17 mouse cellular contexts compared by ENCODE assay signal in genomic region chr7:38204314-38204713, GRCm38 (mm10). TPM values are rescaled to one million over a fixed set of nuclear protein-coding genes. Genes with fewer than 3 reads are reported as not detected.
A peak's percentile ranks its signal among the peaks of the same experiment; 100 is the strongest.
DNase-seq lines count a peak whose midpoint lies in the region; ATAC-seq and TF ChIP-seq lines count a peak whose summit lies in the region.
"Had no signal": no experiment of that assay in that cellular context is flagged by ENCODE, and none has a peak within 500 bp of the region (broad histone marks: within the 10 kb centered on the region; RNA-seq: fewer than 3 reads in every experiment).

No protein-coding gene starts in this region.

- TF ChIP-seq RAD21 in CH12.LX (IDR thresholded peaks at IDR 0.05; ENCODE audit: low read depth, low read length): no peak

- no peaks in the 10 kb centered on the region for H3K27me3 ChIP-seq in liver, embryonic 14.5 days (ENCODE audit: control insufficient read depth, insufficient read depth, low read length)
- no peaks in the 10 kb centered on the region for H3K27me3 ChIP-seq in liver, embryonic 11.5 days (replicated peaks; ENCODE audit: control insufficient read depth, insufficient read depth, low read length)
- no peaks in the 10 kb centered on the region for H3K27me3 ChIP-seq in CH12.LX (replicated peaks)
- H3K27me3 ChIP-seq: hindbrain, embryonic 13.5 days; limb, embryonic 15.5 days had no signal

- no peaks in the 10 kb centered on the region; a peak in 1 of 4 replicates for H3K4me1 ChIP-seq in liver, embryonic 14.5 days (replicated peaks; ENCODE audit: control insufficient read depth in 2 of 2, insufficient read depth in 2 of 2, low read length in 1 of 2)
- H3K4me1 ChIP-seq in liver, embryonic 11.5 days (replicated peaks; ENCODE audit: control insufficient read depth, insufficient read depth, low read length): no peaks in the 10 kb centered on the region
- H3K4me1 ChIP-seq in CH12.LX (ENCODE audit: control insufficient read depth in 1 of 2, insufficient read depth in 2 of 2): peaks cover 0 to 11% of the 10 kb centered on the region in 2 experiments; a peak in 2 of 4 replicates
- H3K4me1 ChIP-seq in bone marrow macrophage, adult 2 months (ENCODE audit: control insufficient read depth, insufficient read depth, low read length): peaks cover 15% of the 10 kb centered on the region

- peak; percentile 55 for DNase-seq in CD4-positive, CD25-positive, alpha-beta regulatory T cell, adult 2 months (ENCODE audit: low read depth, low spot score)
- no peak for DNase-seq in liver, embryonic 14.5 days (ENCODE audit: low read depth in 3 of 3, low spot score in 3 of 3)
- DNase-seq in liver, embryonic 11.5 days (ENCODE audit: low spot score): no peak
- DNase-seq in CH12.LX (ENCODE audit: extremely low read depth): no peak
- no peak for DNase-seq in adrenal gland, postnatal 14 days
- no peak for DNase-seq in spleen, adult 12 weeks (ENCODE audit: low spot score)
- DNase-seq: cerebellum, adult 2 months; kidney, postnatal 25 days; layer of hippocampus, postnatal 36 days; right cerebral cortex, postnatal 25 days had no signal

- H3K36me3 ChIP-seq in liver, embryonic 14.5 days (replicated peaks; ENCODE audit: control insufficient read depth, insufficient read depth, low read depth): no peaks in the 10 kb centered on the region
- no peaks in the 10 kb centered on the region for H3K36me3 ChIP-seq in liver, embryonic 11.5 days (ENCODE audit: control insufficient read depth, insufficient read depth, low read length)
- H3K36me3 ChIP-seq in CH12.LX (replicated peaks in 1 of 2; ENCODE audit: control insufficient read depth in 1 of 2, insufficient read depth in 1 of 2, low read length in 1 of 2): no peaks in the 10 kb centered on the region
- H3K36me3 ChIP-seq: hindbrain, embryonic 13.5 days; limb, embryonic 15.5 days had no signal

- peak; percentile 43 for TF ChIP-seq CTCF in liver, embryonic 14.5 days (IDR thresholded peaks at IDR 0.05; ENCODE audit: low read depth)
- TF ChIP-seq CTCF in CH12.LX (conservative IDR thresholded peaks at IDR 0.05 in 1 of 2, IDR thresholded peaks at IDR 0.05 in 1 of 2; ENCODE audit: low read depth in 2 of 2, low read length in 2 of 2): peak; percentile 20 to 38; a peak in 2 of 4 replicates
- TF ChIP-seq CTCF in bone marrow macrophage, adult 2 months (IDR thresholded peaks at IDR 0.05; ENCODE audit: low read depth, low read length): 0 out of 2 replicates have a peak, but pooled peaks have one; percentile 25

- H3K9me3 ChIP-seq in liver, embryonic 14.5 days (ENCODE audit: control insufficient read depth, low read length): no peaks in the 10 kb centered on the region
- H3K9me3 ChIP-seq in liver, embryonic 11.5 days (ENCODE audit: control insufficient read depth, low read length): no peaks in the 10 kb centered on the region
- peaks cover 4% of the 10 kb centered on the region for H3K9me3 ChIP-seq in CH12.LX (replicated peaks; ENCODE audit: low read length)
- H3K9me3 ChIP-seq: hindbrain, embryonic 13.5 days; limb, embryonic 15.5 days had no signal

- no peaks in the 10 kb centered on the region for H3K79me2 ChIP-seq in CH12.LX (replicated peaks; ENCODE audit: control insufficient read depth, extremely low read depth, insufficient read depth, poor library complexity, severe bottlenecking)

- H3K4me2 ChIP-seq in liver, embryonic 14.5 days (ENCODE audit: low read depth): no peak overlapping the region
- H3K4me2 ChIP-seq in liver, embryonic 11.5 days: no peak overlapping the region
- H3K4me2 ChIP-seq in CH12.LX (ENCODE audit: insufficient read depth, low read depth, poor library complexity, severe bottlenecking): no peak overlapping the region
- H3K4me2 ChIP-seq: hindbrain, embryonic 13.5 days; limb, embryonic 15.5 days had no signal

- no peak for TF ChIP-seq EP300 in liver, embryonic 14.5 days (IDR thresholded peaks at IDR 0.05; ENCODE audit: low read depth)
- no peak for TF ChIP-seq EP300 in CH12.LX (IDR thresholded peaks at IDR 0.05; ENCODE audit: low read length)

- H3K27ac ChIP-seq in liver, embryonic 14.5 days: no peak overlapping the region
- no peak overlapping the region for H3K27ac ChIP-seq in liver, embryonic 11.5 days (ENCODE audit: low read depth, low read length)
- H3K27ac ChIP-seq in CH12.LX (ENCODE audit: insufficient read depth, low read depth): no peak overlapping the region
- H3K27ac ChIP-seq in bone marrow macrophage, adult 2 months (ENCODE audit: insufficient read depth, low read depth, low read length): no peak overlapping the region
- H3K27ac ChIP-seq: hindbrain, embryonic 13.5 days; limb, embryonic 15.5 days; macrophage had no signal

- in situ Hi-C loops in CH12.LX (cut with MboI; ENCODE audit: low pct_ligation_motif_present, low pct_unique_long_range_greater_than_20kb, low sequenced_read_pairs): loop anchor here (10.0 kb wide), 1 partner anchor 60 kb away; no protein-coding TSS in a partner anchor

- no peak overlapping the region for H3K4me3 ChIP-seq in liver, embryonic 14.5 days (ENCODE audit: insufficient read depth in 1 of 2, low read depth in 2 of 2, low read length in 2 of 2)
- H3K4me3 ChIP-seq in liver, embryonic 11.5 days (ENCODE audit: low read depth, low read length): no peak overlapping the region
- no peak overlapping the region for H3K4me3 ChIP-seq in CH12.LX (replicated peaks in 1 of 3; ENCODE audit: low read depth in 2 of 3, low read length in 2 of 3, poor library complexity in 1 of 3)
- H3K4me3 ChIP-seq in bone marrow macrophage, adult 2 months (ENCODE audit: insufficient read depth, low read length): no peak overlapping the region
- H3K4me3 ChIP-seq: erythroblast, embryonic 14.5 days; hindbrain, embryonic 13.5 days; limb, embryonic 15.5 days had no signal

- no peak overlapping the region for H3K9ac ChIP-seq in liver, embryonic 14.5 days (replicated peaks)
- no peak overlapping the region for H3K9ac ChIP-seq in liver, embryonic 11.5 days (ENCODE audit: low read depth, low read length)
- no peak overlapping the region for H3K9ac ChIP-seq in CH12.LX (ENCODE audit: insufficient read depth, low read depth)
- H3K9ac ChIP-seq: hindbrain, embryonic 13.5 days; limb, embryonic 15.5 days had no signal

- TF ChIP-seq POLR2A in CH12.LX (IDR thresholded peaks at IDR 0.05; ENCODE audit: low read depth, low read length): no peak
- no peak for TF ChIP-seq POLR2A in bone marrow macrophage, adult 2 months (IDR thresholded peaks at IDR 0.05; ENCODE audit: borderline replicate concordance, low read depth, low read length)

- dilution Hi-C loops in CH12.LX (cut with MboI; ENCODE audit: extremely low pct_ligation_motif_present, extremely low pct_unique_long_range_greater_than_20kb, low sequenced_read_pairs): no loop called here

- ATAC-seq in CD4-positive, CD25-positive, alpha-beta regulatory T cell, adult 4 months: no peak
- ATAC-seq in liver, embryonic 14.5 days (ENCODE audit: insufficient read depth): no peak
- no peak for ATAC-seq in liver, embryonic 11.5 days (replicated peaks; ENCODE audit: low FRiP score)
- ATAC-seq: midbrain, embryonic 16.5 days had no signal

- 64% methylated on average over 6 of the region's 6 CpGs for WGBS in liver, embryonic 14.5 days (ENCODE audit: insufficient replicate concordance)
- WGBS in liver, embryonic 11.5 days: 84% methylated on average over 6 of the region's 6 CpGs

TF ChIP-seq in CH12.LX, 34 proteins besides CTCF, POLR2A, EP300 and RAD21 (continues in another document):
- TF ChIP-seq USF1 (IDR thresholded peaks at IDR 0.05; ENCODE audit: low read depth, low read length): no peak
- TF ChIP-seq JUN (IDR thresholded peaks at IDR 0.05; ENCODE audit: insufficient read depth, low read depth, low read length): no peak
- TF ChIP-seq SIN3A (IDR thresholded peaks at IDR 0.05; ENCODE audit: low read length): no peak
- no peak for TF ChIP-seq E2F4 (IDR thresholded peaks at IDR 0.05; ENCODE audit: insufficient replicate concordance, low read depth, low read length)
- no peak for TF ChIP-seq ETS1 (conservative IDR thresholded peaks at IDR 0.05; ENCODE audit: low read depth, low read length)
- no peak for TF ChIP-seq RCOR1 (conservative IDR thresholded peaks at IDR 0.05; ENCODE audit: low read depth, low read length)
- TF ChIP-seq USF2 (conservative IDR thresholded peaks at IDR 0.05; ENCODE audit: low read depth, low read length): no peak
- TF ChIP-seq IRF4 (IDR thresholded peaks at IDR 0.05; ENCODE audit: low read depth, low read length): no peak
- no peak for TF ChIP-seq MXI1 (IDR thresholded peaks at IDR 0.05; ENCODE audit: low read depth, low read length)
- no peak for TF ChIP-seq NELFE (IDR thresholded peaks at IDR 0.05; ENCODE audit: low read depth, low read length)
- TF ChIP-seq NRF1 (IDR thresholded peaks at IDR 0.05; ENCODE audit: low read depth, low read length): no peak
- TF ChIP-seq KAT2A (IDR thresholded peaks at IDR 0.05; ENCODE audit: insufficient replicate concordance, low read length): no peak
- TF ChIP-seq TCF12 (IDR thresholded peaks at IDR 0.05; ENCODE audit: low read depth, low read length): no peak
- TF ChIP-seq UBTF (IDR thresholded peaks at IDR 0.05; ENCODE audit: low read depth, low read length): no peak
- no peak for TF ChIP-seq BHLHE40 (IDR thresholded peaks at IDR 0.05; ENCODE audit: low read depth, low read length)

RNA-seq across cellular contexts. Expression of gene 1600014C10Rik, which starts 21.3 kb away (rescaled TPM):
- 100 to 1,000 TPM; 152 to 193 TPM for polyA plus RNA-seq in CD4-positive, CD25-positive, alpha-beta regulatory T cell, adult 4 months (2017; shearing (Covaris generic))
- 3.6 and 4.7 TPM in 2 replicates for polyA plus RNA-seq in liver, embryonic 14.5 days (2012; rRNA removed)
- polyA plus RNA-seq in liver, embryonic 14.5 days (2014; fragmentation: Nextera tagmentation; extraction: Ambion mirVana): 10.3 and 11.2 TPM in 2 replicates
- polyA plus RNA-seq in liver, embryonic 11.5 days (2014; fragmentation: Nextera tagmentation; extraction: Ambion mirVana): 11.9 and 12.4 TPM in 2 replicates
- total RNA-seq in CH12.LX (2012; rRNA removed): 7.4 and 8.1 TPM in 2 replicates
- total RNA-seq in CH12.LX (2014; rRNA removed): 9.7 and 10.3 TPM in 2 replicates
- 9.4 and 10.6 TPM in 2 replicates for polyA plus RNA-seq in CH12.LX (2012; ENCODE audit: insufficient read length, low read depth)
- polyA plus RNA-seq in bone marrow macrophage, adult 2 months (2012; ENCODE audit: insufficient read depth, insufficient read length, missing spikeins): 20.3 and 21.4 TPM in 2 replicates
- 36.1 and 50.2 TPM in 2 replicates for total RNA-seq in adrenal gland, postnatal 14 days (2021)
- polyA plus RNA-seq: erythroblast, embryonic 14.5 days had no signal

RNA-seq across cellular contexts. Expression of gene Plekhf1, which starts 23.5 kb away (rescaled TPM):
- polyA plus RNA-seq in CD4-positive, CD25-positive, alpha-beta regulatory T cell, adult 4 months (2017; shearing (Covaris generic)): under 1 TPM; 0.37 to 0.39 TPM
- 0.24 and 0.26 TPM in 2 replicates for polyA plus RNA-seq in liver, embryonic 14.5 days (2012; rRNA removed)
- polyA plus RNA-seq in liver, embryonic 14.5 days (2014; fragmentation: Nextera tagmentation; extraction: Ambion mirVana): 0.37 and 0.38 TPM in 2 replicates
- polyA plus RNA-seq in liver, embryonic 11.5 days (2014; fragmentation: Nextera tagmentation; extraction: Ambion mirVana): 0.67 and 1.2 TPM in 2 replicates
- total RNA-seq in CH12.LX (2012; rRNA removed): 0.59 and 0.72 TPM in 2 replicates
- 0.16 and 0.24 TPM in 2 replicates for total RNA-seq in CH12.LX (2014; rRNA removed)
- polyA plus RNA-seq in CH12.LX (2012; ENCODE audit: insufficient read length, low read depth): 0.12 TPM in 1 of 2 replicates, not detected in the other
- 0.91 and 0.99 TPM in 2 replicates for polyA plus RNA-seq in bone marrow macrophage, adult 2 months (2012; ENCODE audit: insufficient read depth, insufficient read length, missing spikeins)
- total RNA-seq in adrenal gland, postnatal 14 days (2021): 6.0 and 7.6 TPM in 2 replicates
